In the genomic region with DNA sequence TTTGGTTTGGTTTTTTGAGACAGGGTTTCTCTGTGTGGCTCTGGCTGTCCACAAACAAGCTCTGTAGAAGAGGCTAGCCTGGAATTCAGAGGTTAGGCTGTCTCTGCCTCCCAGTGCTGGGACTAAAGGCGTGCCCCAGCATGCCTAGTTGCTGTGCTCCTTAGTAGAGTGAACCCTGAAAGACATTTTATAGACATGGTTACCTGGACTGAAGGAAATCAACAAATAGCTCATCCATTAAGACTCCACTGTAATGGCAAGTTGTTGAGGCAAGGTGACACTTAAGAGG, we compare ENCODE assay signal across 8 mouse cellular contexts. TPM values are rescaled to one million over a fixed set of nuclear protein-coding genes. Genes with fewer than 3 reads are reported as not detected.
DNase-seq lines count a peak whose midpoint lies in the region; ATAC-seq and TF ChIP-seq lines count a peak whose summit lies in the region.

No protein-coding gene starts in this region.

- peaks cover 10% of the 10 kb centered on the region; the same call in 1 of the 2 replicates for H3K4me1 ChIP-seq in intestine, postnatal 0 days (replicated peaks; ENCODE audit: control insufficient read depth, insufficient read depth, low read length)
- H3K4me1 ChIP-seq in midbrain, postnatal 0 days (ENCODE audit: insufficient read depth, low read length): peaks cover 14% of the 10 kb centered on the region

- H3K36me3 ChIP-seq in intestine, postnatal 0 days (ENCODE audit: control insufficient read depth, insufficient read depth): no peaks in the 10 kb centered on the region
- no peaks in the 10 kb centered on the region for H3K36me3 ChIP-seq in midbrain, postnatal 0 days (ENCODE audit: insufficient read depth, low read length)

- no peak for ATAC-seq in intestine, postnatal 0 days
- no peak for ATAC-seq in midbrain, postnatal 0 days (ENCODE audit: low FRiP score)

- TF ChIP-seq CTCF in intestine, postnatal 0 days (IDR thresholded peaks at IDR 0.05; ENCODE audit: low read depth): no peak
- no peak for TF ChIP-seq CTCF in midbrain, postnatal 0 days (IDR thresholded peaks at IDR 0.05)

- 29% methylated on average over 1 of the region's 1 CpGs for WGBS in intestine, postnatal 0 days
- 48% methylated on average over 1 of the region's 1 CpGs for WGBS in midbrain, postnatal 0 days

- H3K9ac ChIP-seq in intestine, postnatal 0 days (ENCODE audit: low read depth, low read length): no peak overlapping the region
- H3K9ac ChIP-seq in midbrain, postnatal 0 days (replicated peaks; ENCODE audit: low read length, poor library complexity, severe bottlenecking): no peak overlapping the region; the same call in 1 of the 2 replicates

- H3K9me3 ChIP-seq in intestine, postnatal 0 days (ENCODE audit: control insufficient read depth): no peaks in the 10 kb centered on the region
- H3K9me3 ChIP-seq in midbrain, postnatal 0 days (ENCODE audit: low read length): no peaks in the 10 kb centered on the region

- no peak overlapping the region for H3K27ac ChIP-seq in intestine, postnatal 0 days (ENCODE audit: low read depth, low read length)
- H3K27ac ChIP-seq in midbrain, postnatal 0 days (ENCODE audit: low read depth, low read length): no peak overlapping the region

- intact Hi-C loops in left cerebral cortex, postnatal 36 days (cut with DNase I): loop anchor here (10.0 kb wide), 1 partner anchor 204 kb away; no protein-coding TSS in a partner anchor

- no peaks in the 10 kb centered on the region for H3K27me3 ChIP-seq in intestine, postnatal 0 days (replicated peaks; ENCODE audit: control insufficient read depth, insufficient read depth, low read length)
- H3K27me3 ChIP-seq in midbrain, postnatal 0 days (ENCODE audit: insufficient read depth, low read length): no peaks in the 10 kb centered on the region

- H3K4me3 ChIP-seq in intestine, postnatal 0 days (ENCODE audit: low read depth, low read length): peak overlapping the region; percentile 93
- peak overlapping the region; percentile 97 for H3K4me3 ChIP-seq in midbrain, postnatal 0 days (ENCODE audit: low read depth, low read length)

- peak overlapping the region; percentile 66 for H3K4me2 ChIP-seq in intestine, postnatal 0 days (replicated peaks; ENCODE audit: low read depth)
- H3K4me2 ChIP-seq in midbrain, postnatal 0 days (ENCODE audit: low read depth, low read length, poor library complexity, severe bottlenecking): peak overlapping the region; percentile 65

- DNase-seq in embryo, embryonic 10.5 days (ENCODE audit: low spot score): peak; percentile 6
- DNase-seq in embryo, embryonic 9.5 days (ENCODE audit: extremely low spot score): no peak
- peak; percentile 7 to 10 for DNase-seq in urinary bladder, postnatal 36 days (ENCODE audit: low spot score in 2 of 2)
- no peak for DNase-seq in urinary bladder, postnatal 25 days (ENCODE audit: low spot score)
- DNase-seq in midbrain, postnatal 0 days (ENCODE audit: low spot score): no peak
- DNase-seq in left cerebral cortex, postnatal 36 days (ENCODE audit: low spot score in 2 of 2): no peak
- no peak for DNase-seq in layer of hippocampus, postnatal 10 days (ENCODE audit: low spot score in 2 of 2)

RNA-seq across cellular contexts. Expression of a gene that starts 0.8 kb away (rescaled TPM):
- 48.0 and 48.4 TPM in 2 replicates for polyA plus RNA-seq in intestine, postnatal 0 days (2015; fragmentation: Nextera tagmentation; extraction: Ambion mirVana)
- total RNA-seq in midbrain, postnatal 0 days (2014; rRNA removed): 96.4 and 121 TPM in 2 replicates
- 66.8 and 73.5 TPM in 2 replicates for polyA plus RNA-seq in midbrain, postnatal 0 days (2015; fragmentation: Nextera tagmentation; extraction: Ambion mirVana)
- total RNA-seq in left cerebral cortex, postnatal 36 days (2021): 10 to 100 TPM; 74.9 to 98.7 TPM
- 100 to 1,000 TPM in 1 of 2 experiments, 10 to 100 TPM in 1; 96.6 to 110 TPM for total RNA-seq in layer of hippocampus, postnatal 10 days (2021)

Comparison
In these comparisons a context has a peak if more than half of its experiments do, and no peak if none do; other contexts are left out.
1. DNase-seq: peak in embryo, embryonic 10.5 days (single experiment) and urinary bladder, postnatal 36 days (2 of 2); none in embryo, embryonic 9.5 days (single experiment), urinary bladder, postnatal 25 days (single experiment), midbrain, postnatal 0 days (single experiment), left cerebral cortex, postnatal 36 days (0 of 2) and layer of hippocampus, postnatal 10 days (0 of 2).